Mouse (Mus musculus) forebrain, embryonic 13.5 days (tissue): Measurements from ENCODE around the gene Smo. TPM values are rescaled to one million over a fixed set of nuclear protein-coding genes. Genes with fewer than 3 reads are reported as not detected.

Experiments used
- ATAC-seq: fragments of 200-750 bp; cut with Nextera tagmentation; 2 replicates; pipeline ENCODE4 v1.8.0; 2017
- H3K27ac ChIP-seq: fragments of 300-500 bp; sonication (generic); 2 replicates; pipeline ENCODE4 v1.5.1; 2015; ENCODE audit warnings: inconsistent platforms, mild to moderate bottlenecking, moderate library complexity
- H3K27me3 ChIP-seq: fragments of 300-500 bp; sonication (generic); 2 replicates; pipeline ENCODE4 v1.6.1; 2015; ENCODE audit warnings: mild to moderate bottlenecking, inconsistent platforms
- H3K36me3 ChIP-seq: fragments of 300-500 bp; sonication (generic); 2 replicates; pipeline ENCODE4 v1.6.1; 2015; ENCODE audit warnings: mild to moderate bottlenecking, inconsistent platforms; ENCODE audit not compliant: poor library complexity, severe bottlenecking
- H3K4me1 ChIP-seq: fragments of 300-500 bp; sonication (generic); 2 replicates; pipeline ENCODE4 v1.6.1; 2015; ENCODE audit warnings: inconsistent platforms
- H3K4me2 ChIP-seq: fragments of 300-500 bp; sonication (generic); 2 replicates; pipeline ENCODE4 v1.6.1; 2015; ENCODE audit warnings: inconsistent platforms, mild to moderate bottlenecking, moderate library complexity
- H3K4me3 ChIP-seq: fragments of 300-500 bp; sonication (generic); 2 replicates; pipeline ENCODE4 v1.5.1; 2015; ENCODE audit warnings: mild to moderate bottlenecking, inconsistent platforms
- H3K9ac ChIP-seq: fragments of 300-500 bp; sonication (generic); 2 replicates; pipeline ENCODE4 v1.6.1; 2015; ENCODE audit warnings: mild to moderate bottlenecking, inconsistent platforms
- H3K9me3 ChIP-seq: fragments of 300-500 bp; sonication (generic); replicated peaks from 2 replicates; pipeline ENCODE4 v1.6.1; 2016; ENCODE audit warnings: inconsistent platforms
- whole genome bisulfite sequencing: fragments of 180-500 bp; shearing (Covaris S2); methylation state at CpG from one replicate; pipeline ENCODE4 v1.1.7; 2015; 5-methylcytosine and 5-hydroxymethylcytosine counted together
- polyA plus RNA-seq: library from polyadenylated mRNA; unstranded; fragments of >200 nt; fragmentation: Nextera tagmentation; extraction: Ambion mirVana; gene quantifications from 2 replicates; pipeline ENCODE4 v1.2.1, GENCODE M21; 2015

Gene Smo
- 20.5 and 21.1 TPM in 2 replicates for polyA plus RNA-seq

DNA sequence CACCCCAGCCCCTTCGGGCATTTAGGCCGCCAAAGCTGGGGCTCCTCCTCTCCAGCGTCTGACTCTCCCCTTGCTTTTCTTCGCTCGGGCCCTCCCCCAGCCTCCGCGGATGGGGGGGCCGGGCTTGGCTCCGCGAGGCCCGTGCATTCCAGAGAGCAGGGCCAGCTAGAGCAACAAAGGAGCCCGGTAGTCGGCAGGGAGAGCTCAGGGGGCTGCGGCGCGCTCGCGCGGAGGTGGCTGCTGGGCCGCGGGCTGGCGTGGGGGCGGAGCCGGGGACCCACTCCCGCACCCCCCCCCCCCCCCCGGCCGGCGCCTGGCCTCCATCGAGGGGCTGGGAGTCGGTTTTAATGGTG is at the start of gene Smo:
TSS of gene Smo (plus strand) at position 168 of the 353 bp plus-strand sequence.
- no peaks in the 10 kb centered on the region for H3K27me3 ChIP-seq
- WGBS, result under 1% methylated on average over 21 of the region's 30 CpGs
- H3K9ac ChIP-seq, result peak within 1 kb of the TSS; percentile 94
- H3K4me1 ChIP-seq, result peaks cover 26% of the 10 kb centered on the region
- H3K9me3 ChIP-seq, result no peaks in the 10 kb centered on the region
- peak within 1 kb of the TSS; percentile 87 for H3K27ac ChIP-seq
- peak; percentile 97 for ATAC-seq
- H3K4me2 ChIP-seq, result peak within 1 kb of the TSS; percentile 79
- peaks cover 8% of the 10 kb centered on the region for H3K36me3 ChIP-seq
- H3K4me3 ChIP-seq, result peak within 1 kb of the TSS; percentile 82

DNA sequence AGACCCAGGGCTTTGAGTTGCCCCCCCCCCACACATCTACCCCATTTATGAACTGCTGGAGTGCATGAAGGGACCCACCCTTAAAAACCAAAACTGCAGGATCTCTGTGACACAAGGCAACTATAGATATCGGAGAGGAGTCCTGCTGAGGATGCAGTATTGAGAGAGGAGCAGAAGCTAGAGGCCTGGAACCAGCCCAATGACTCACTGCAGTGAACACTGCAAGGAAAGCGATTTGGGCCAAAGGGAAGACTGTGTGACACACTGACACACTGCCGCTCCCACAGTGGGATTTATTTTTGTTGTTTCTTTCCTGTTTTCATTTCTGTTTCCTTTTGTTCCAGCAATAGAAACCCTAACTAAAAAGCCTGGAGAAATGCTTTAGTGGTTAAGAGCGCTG is 49.4 kb upstream of the Smo start:
- Histone ChIP-seq H3K27me3 (no peaks in the 10 kb centered on the region), H3K9me3 (no peaks in the 10 kb centered on the region), H3K4me2 (no peak overlapping the region), H3K27ac (no peak overlapping the region), H3K4me3 (no peak overlapping the region), H3K36me3 (no peaks in the 10 kb centered on the region), H3K9ac (no peak overlapping the region), H3K4me1 (no peaks in the 10 kb centered on the region)
- 79% methylated on average over 4 of the region's 4 CpGs for WGBS
- no peak for ATAC-seq

DNA sequence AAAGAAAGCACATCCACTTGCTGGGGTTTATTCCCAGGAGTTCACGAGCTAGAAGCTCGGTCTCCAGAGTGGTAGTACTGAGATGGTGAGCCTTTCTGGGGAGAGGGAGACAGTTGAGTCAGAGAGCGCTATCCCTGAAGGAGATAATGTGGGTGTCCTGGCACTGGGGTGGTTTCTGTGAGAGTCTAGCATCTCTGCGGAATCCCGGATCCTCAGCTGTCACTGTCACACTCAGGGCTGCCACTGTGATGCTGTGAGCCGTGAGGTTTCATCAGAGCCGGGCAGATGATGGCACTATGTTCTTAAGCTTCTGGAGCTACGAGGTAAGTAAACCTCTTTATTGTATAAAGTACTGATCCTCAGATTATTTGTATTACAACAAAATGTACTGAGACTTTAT is 45.8 kb upstream of the Smo start:
- Histone ChIP-seq H3K36me3 (no peaks in the 10 kb centered on the region), H3K4me3 (no peak overlapping the region), H3K9ac (no peak overlapping the region), H3K4me2 (no peak overlapping the region), H3K27me3 (peaks cover 12% of the 10 kb centered on the region), H3K4me1 (peaks cover 6% of the 10 kb centered on the region), H3K9me3 (no peaks in the 10 kb centered on the region), H3K27ac (no peak overlapping the region)
- no peak for ATAC-seq
- 77% methylated on average over 8 of the region's 8 CpGs for WGBS

DNA sequence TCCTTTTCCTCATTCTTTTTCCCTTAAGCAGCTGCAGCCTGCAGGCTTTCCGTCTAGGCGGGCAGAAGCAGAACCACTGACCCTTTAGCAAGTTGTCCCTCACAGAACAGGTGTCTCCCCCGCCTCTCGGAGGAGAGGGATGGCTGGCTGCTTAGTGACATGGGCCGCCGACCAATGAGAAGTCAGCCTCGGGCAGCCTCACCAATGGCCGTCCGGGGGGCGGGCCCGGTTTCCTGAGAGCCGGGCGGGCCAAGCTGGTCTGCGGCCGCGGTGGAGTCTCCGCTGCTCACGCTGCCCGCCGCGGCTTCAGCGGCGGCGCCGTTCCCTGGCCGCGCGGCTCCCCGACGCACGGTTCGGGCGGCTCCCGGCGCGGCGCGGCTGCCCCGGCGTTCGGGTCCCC is 41.4 kb upstream of the Smo start, which contains the start of gene Tspan33:
TSS of gene Tspan33 (plus strand) at position 270 of the 400 bp plus-strand sequence.
- H3K27me3 ChIP-seq, result peaks cover 17% of the 10 kb centered on the region
- no peak within 1 kb of the TSS for H3K27ac ChIP-seq
- under 1% methylated on average over 12 of the region's 41 CpGs for WGBS
- H3K4me2 ChIP-seq, result peak within 1 kb of the TSS; percentile 98
- H3K4me1 ChIP-seq, result peaks cover 17% of the 10 kb centered on the region
- ATAC-seq, result peak; percentile 99
- H3K9me3 ChIP-seq, result no peaks in the 10 kb centered on the region
- no peaks in the 10 kb centered on the region for H3K36me3 ChIP-seq
- peak within 1 kb of the TSS; percentile 89 for H3K9ac ChIP-seq
- H3K4me3 ChIP-seq, result peak within 1 kb of the TSS; percentile 87

DNA sequence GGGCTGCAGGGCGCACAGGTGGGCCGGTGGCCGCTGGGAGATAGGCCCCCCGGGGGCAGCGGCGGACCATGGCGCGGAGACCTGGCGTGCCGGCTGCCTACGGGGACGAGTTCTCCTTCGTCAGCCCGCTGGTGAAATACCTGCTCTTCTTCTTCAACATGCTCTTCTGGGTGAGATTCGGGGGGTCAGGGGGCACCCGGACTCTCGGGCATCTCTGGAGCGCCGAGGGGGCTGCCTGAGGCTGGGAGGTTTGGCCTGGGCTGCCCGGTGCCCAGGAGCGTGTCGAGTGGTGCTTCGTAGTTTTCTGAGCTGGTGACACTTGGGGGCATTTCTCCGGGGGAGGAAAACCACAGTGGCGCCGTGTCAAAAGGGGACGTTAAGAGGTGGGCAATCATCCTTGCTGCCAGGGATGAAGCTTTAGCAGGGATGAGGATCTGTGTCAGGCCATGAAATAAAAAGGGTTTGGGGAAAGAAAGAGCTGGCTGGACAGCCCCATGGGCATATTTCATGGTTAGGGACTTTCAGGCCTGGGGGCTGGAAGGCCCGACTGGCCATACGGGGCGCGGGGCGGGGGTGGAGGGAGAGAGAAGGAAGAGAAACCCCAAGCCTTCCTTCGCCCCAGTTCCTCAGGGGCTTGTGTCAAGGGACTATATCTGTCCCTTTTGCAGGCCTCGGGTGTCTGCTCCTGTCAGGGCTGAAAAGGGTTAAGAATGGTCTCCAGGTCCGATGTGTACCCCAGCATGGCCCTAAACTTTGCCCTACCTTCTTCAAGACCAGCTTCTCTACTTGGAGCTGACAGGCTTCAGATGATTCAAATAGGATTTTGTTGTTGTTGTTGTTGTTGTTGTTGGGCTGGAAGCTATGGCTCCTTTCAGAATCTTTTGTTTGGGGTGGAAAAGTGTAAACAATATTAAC is 40.7 kb upstream of the Smo start:
- H3K4me3 ChIP-seq, result peak overlapping the region; percentile 87
- peak; percentile 29; the same call in 1 of the 2 replicates for ATAC-seq

DNA sequence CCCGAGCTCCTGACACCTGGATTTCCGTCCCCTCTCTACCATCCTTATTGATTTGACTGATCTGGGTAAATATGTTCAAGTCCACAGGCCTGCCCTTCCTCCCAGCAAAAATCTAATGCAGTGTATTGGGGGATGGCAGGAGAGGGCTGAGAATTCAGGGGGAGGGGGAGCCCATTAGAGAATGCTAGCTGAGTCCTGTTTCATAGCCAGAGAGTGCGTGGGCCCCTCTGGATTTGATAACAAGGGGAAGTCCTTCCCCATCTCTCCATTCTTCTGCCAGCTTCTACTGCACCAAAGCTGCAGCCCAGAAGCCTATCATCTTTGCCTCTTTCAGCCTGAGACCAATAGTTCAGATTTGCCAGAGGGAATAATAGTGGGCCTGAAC is 40.0 kb upstream of the Smo start:
- Histone ChIP-seq H3K27me3 (peaks cover 17% of the 10 kb centered on the region), H3K4me1 (peaks cover 17% of the 10 kb centered on the region), H3K27ac (no peak overlapping the region), H3K9me3 (no peaks in the 10 kb centered on the region), H3K9ac (peak overlapping the region; percentile 34; the same call in 1 of the 2 replicates), H3K4me3 (peak overlapping the region; percentile 87; the same call in 1 of the 2 replicates), H3K36me3 (no peaks in the 10 kb centered on the region), H3K4me2 (peak overlapping the region; percentile 98)
- ATAC-seq, result no peak
- WGBS, result 34% methylated on average over 3 of the region's 3 CpGs

More for the DNA sequence above, 40.7 kb upstream of the Smo start:
- Histone ChIP-seq H3K4me1 (peaks cover 17% of the 10 kb centered on the region), H3K36me3 (no peaks in the 10 kb centered on the region), H3K9me3 (no peaks in the 10 kb centered on the region), H3K27ac (no peak overlapping the region), H3K4me2 (peak overlapping the region; percentile 98), H3K27me3 (peaks cover 17% of the 10 kb centered on the region), H3K9ac (peak overlapping the region; percentile 89)
- 4% methylated on average over 34 of the region's 35 CpGs for WGBS

DNA sequence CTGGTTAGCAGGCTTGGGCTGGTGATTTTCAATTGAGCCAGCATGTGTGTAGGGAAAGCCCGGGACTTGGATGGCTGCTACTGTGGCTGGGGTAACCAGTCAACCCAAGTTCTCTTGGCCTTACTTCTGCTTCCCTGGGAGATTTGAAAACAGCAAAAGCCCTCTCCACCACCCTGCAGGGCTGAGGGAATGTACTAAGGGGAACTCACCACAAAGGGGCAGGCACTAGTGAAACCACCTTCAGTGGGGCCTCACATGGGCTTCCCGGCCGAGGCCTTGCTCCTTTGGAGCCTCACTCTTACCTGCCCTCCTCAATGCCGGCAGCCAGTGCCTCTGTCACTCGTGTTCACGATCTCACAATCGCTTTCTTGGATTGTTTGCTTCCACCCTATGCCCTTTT is 39.3 kb upstream of the Smo start:
- peaks cover 17% of the 10 kb centered on the region for H3K4me1 ChIP-seq
- no peak for ATAC-seq
- H3K9me3 ChIP-seq, result no peaks in the 10 kb centered on the region
- H3K9ac ChIP-seq, result no peak overlapping the region
- no peak overlapping the region for H3K4me3 ChIP-seq
- 0 out of 2 replicates have a peak overlapping the region, but pooled peaks have one; percentile 98 for H3K4me2 ChIP-seq
- 65% methylated on average over 7 of the region's 7 CpGs for WGBS
- peaks cover 17% of the 10 kb centered on the region for H3K27me3 ChIP-seq
- no peaks in the 10 kb centered on the region for H3K36me3 ChIP-seq
- H3K27ac ChIP-seq, result no peak overlapping the region

DNA sequence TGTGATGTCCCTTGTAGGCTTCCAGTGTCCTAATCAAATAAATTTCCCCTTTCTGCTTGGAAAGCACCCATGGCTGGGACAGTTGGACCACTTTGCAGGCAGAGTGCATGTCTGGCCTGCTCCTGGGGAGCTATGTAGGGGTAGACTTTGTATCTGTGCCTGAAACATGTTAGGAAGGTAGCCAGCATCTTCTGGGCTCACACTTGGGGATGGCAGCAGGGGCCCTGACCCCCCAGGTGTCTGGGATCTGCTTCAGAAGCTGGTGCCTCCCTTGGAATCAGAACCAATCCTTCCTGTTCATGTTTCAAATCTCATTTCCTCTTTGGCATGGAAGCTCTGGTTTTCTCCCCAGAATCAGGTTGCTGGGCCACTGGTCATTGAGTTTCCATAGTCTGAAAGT is 38.2 kb upstream of the Smo start:
- H3K4me1 ChIP-seq, result peaks cover 17% of the 10 kb centered on the region
- H3K36me3 ChIP-seq, result no peaks in the 10 kb centered on the region
- H3K27ac ChIP-seq, result no peak overlapping the region
- no peak overlapping the region for H3K4me2 ChIP-seq
- peaks cover 17% of the 10 kb centered on the region for H3K27me3 ChIP-seq
- no peak for ATAC-seq
- no peak overlapping the region for H3K4me3 ChIP-seq
- no peak overlapping the region for H3K9ac ChIP-seq
- no peaks in the 10 kb centered on the region for H3K9me3 ChIP-seq

DNA sequence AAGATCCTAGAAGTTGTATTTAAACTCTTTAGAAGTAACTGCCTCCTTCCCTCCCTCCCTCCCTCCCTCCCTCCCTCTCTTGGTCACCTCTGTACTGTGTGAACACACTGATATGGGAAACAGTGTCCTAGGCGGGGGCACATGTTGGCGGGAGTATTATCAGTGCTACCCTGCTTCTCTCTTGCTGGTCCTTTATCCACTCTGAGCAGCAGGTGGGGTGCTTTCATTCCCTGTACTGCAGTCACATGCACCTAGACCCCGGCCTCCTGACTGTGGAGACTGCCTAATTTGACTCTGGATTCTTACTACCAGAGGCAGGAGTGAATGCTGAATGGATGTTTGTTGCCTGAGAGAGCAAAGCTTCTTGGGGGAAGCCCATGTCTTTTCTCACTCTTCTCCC is 37.8 kb upstream of the Smo start:
- H3K4me3 ChIP-seq, result no peak overlapping the region
- peaks cover 17% of the 10 kb centered on the region for H3K4me1 ChIP-seq
- H3K9ac ChIP-seq, result no peak overlapping the region
- no peaks in the 10 kb centered on the region for H3K9me3 ChIP-seq
- no peak for ATAC-seq
- no peak overlapping the region for H3K27ac ChIP-seq
- H3K27me3 ChIP-seq, result peaks cover 14% of the 10 kb centered on the region
- 35% methylated on average over 3 of the region's 3 CpGs for WGBS
- H3K4me2 ChIP-seq, result no peak overlapping the region
- no peaks in the 10 kb centered on the region for H3K36me3 ChIP-seq

DNA sequence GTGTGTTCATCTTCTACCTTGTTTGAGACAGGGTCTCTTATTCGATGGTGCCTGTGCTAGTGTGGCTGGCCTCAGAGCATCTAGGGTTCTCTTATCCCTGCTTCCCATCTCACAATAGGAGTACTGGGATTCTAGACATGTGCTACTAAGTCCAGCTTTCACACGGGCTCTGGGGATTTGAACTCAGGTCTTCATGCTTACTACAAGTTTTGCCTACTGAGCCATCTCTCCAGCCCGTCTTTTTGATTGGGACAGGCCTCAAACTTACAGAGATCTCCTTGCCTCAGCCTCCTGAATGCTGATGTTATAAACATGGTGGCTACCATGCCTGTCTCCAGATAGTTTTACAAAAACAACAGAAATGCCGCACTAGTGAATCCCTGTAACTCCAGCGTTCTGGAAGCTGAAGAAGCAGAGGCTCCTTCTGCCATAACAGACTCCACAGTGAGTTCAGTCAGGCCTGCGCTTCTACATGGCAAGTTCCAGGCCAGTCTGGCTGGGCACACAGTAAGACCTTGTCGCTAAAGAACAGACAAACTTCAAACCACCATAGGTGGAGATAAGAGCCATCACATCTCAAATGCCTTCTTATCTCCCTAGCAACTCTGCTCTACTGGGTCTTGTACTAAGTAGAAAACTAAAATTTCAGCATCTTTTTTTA is 36.1 kb upstream of the Smo start:
- Histone ChIP-seq H3K9me3 (no peaks in the 10 kb centered on the region), H3K4me1 (peaks cover 13% of the 10 kb centered on the region), H3K27me3 (0 out of 2 replicates have a peak, but pooled peaks cover 4% of the 10 kb centered on the region), H3K4me3 (no peak overlapping the region), H3K9ac (no peak overlapping the region), H3K36me3 (no peaks in the 10 kb centered on the region), H3K4me2 (no peak overlapping the region), H3K27ac (no peak overlapping the region)
- no peak for ATAC-seq
- 91% methylated on average over 7 of the region's 7 CpGs for WGBS

DNA sequence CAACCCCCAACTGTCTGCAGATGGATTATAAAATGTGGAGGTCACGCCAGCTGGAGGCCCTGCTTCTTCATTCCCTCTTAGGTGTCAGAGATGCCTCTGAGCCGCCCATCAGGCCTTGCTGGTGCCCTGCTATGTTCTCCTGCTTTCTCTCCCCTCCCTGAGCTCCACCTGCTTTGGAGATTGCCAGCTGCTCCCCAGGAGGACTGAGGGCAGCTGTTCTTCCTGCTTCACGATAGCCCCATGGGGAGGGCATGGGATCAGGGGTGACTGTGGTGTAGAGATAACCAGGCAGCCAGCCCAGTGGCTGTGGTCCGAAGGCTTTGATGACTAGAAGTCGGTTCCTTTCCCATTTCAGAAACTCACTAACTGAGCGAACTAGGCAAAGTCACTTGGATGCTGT is 34.3 kb upstream of the Smo start:
- WGBS, result 82% methylated on average over 6 of the region's 6 CpGs
- H3K4me1 ChIP-seq, result no peaks in the 10 kb centered on the region
- no peaks in the 10 kb centered on the region for H3K9me3 ChIP-seq
- no peak overlapping the region for H3K4me2 ChIP-seq
- no peaks in the 10 kb centered on the region for H3K27me3 ChIP-seq
- H3K36me3 ChIP-seq, result no peaks in the 10 kb centered on the region
- ATAC-seq, result no peak
- no peak overlapping the region for H3K4me3 ChIP-seq
- H3K9ac ChIP-seq, result no peak overlapping the region
- H3K27ac ChIP-seq, result no peak overlapping the region

DNA sequence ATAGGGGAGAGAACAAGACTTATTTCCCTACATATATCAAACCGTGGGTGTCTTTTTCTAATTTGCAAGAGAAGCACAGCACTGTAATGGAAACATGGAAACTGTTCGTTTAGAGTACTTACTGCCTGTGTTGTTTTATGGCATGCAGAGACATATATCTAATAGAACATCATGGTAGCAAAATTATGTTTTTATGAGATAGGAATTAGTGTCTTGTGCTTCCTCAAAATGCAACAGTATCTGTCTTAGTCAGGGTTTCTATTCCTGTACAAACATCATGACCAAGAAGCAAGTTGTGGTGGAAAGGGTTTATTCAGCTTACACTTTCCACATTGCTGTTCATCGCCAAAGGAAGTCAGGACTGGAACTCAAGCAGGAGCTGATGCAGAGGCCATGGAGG is 33.2 kb upstream of the Smo start:
- Histone ChIP-seq H3K27ac (no peak overlapping the region), H3K4me3 (no peak overlapping the region), H3K27me3 (no peaks in the 10 kb centered on the region), H3K4me1 (peaks cover under 1% of the 10 kb centered on the region; the same call in 1 of the 2 replicates), H3K4me2 (no peak overlapping the region), H3K36me3 (no peaks in the 10 kb centered on the region), H3K9me3 (no peaks in the 10 kb centered on the region), H3K9ac (no peak overlapping the region)
- WGBS, result 93% methylated on average over 3 of the region's 3 CpGs
- ATAC-seq, result no peak
